Mouse (Mus musculus) midbrain, postnatal 0 days (tissue): ENCODE measurements at regions not wholly inside any gene's neighbourhood (a gene's known extent, or its start where the extent isn't known, plus 50 kb on each side); places are given as distances from the start of the nearest gene placed in this dataset.

Experiments
- ATAC-seq: fragments of 200-750 bp; cut with Nextera tagmentation; 2 replicates; pipeline ENCODE4 v1.8.0; 2017; ENCODE audit warnings: moderate number of reproducible peaks, mild to moderate bottlenecking, moderate TSS enrichment, moderate library complexity; ENCODE audit not compliant: low FRiP score
- DNase-seq: peaks from one replicate; pipeline ENCODE4 v3.0.0-alpha.2; 2015; ENCODE audit warnings: low spot score
- H3K27ac ChIP-seq: fragments of 300-500 bp; sonication (generic); 2 replicates; pipeline ENCODE4 v1.5.1; 2014; ENCODE audit warnings: low read depth, mild to moderate bottlenecking, low read length, mixed read lengths
- H3K27me3 ChIP-seq: fragments of 300-500 bp; sonication (generic); 2 replicates; pipeline ENCODE4 v1.6.1; 2014; ENCODE audit warnings: low read length, control low read depth, mixed read lengths; ENCODE audit not compliant: insufficient read depth
- H3K36me3 ChIP-seq: fragments of 300-500 bp; sonication (generic); 2 replicates; pipeline ENCODE4 v1.6.1; 2014; ENCODE audit warnings: low read length, control low read depth, mixed read lengths; ENCODE audit not compliant: insufficient read depth
- H3K4me1 ChIP-seq: fragments of 300-500 bp; sonication (generic); 2 replicates; pipeline ENCODE4 v1.6.1; 2014; ENCODE audit warnings: mild to moderate bottlenecking, control low read depth, antibody characterized with exemption, low read length, mixed read lengths; ENCODE audit not compliant: insufficient read depth
- H3K4me2 ChIP-seq: fragments of 300-500 bp; sonication (generic); 2 replicates; pipeline ENCODE4 v1.6.1; 2014; ENCODE audit warnings: low read depth, mild to moderate bottlenecking, low read length, mixed read lengths; ENCODE audit not compliant: poor library complexity, severe bottlenecking
- H3K4me3 ChIP-seq: fragments of 300-500 bp; sonication (generic); 2 replicates; pipeline ENCODE4 v1.5.1; 2014; ENCODE audit warnings: low read depth, mild to moderate bottlenecking, low read length, moderate library complexity
- H3K9ac ChIP-seq: fragments of 300-500 bp; sonication (generic); replicated peaks from 2 replicates; pipeline ENCODE4 v1.6.1; 2014; ENCODE audit warnings: mild to moderate bottlenecking, low read length, moderate library complexity, mixed read lengths; ENCODE audit not compliant: poor library complexity, severe bottlenecking
- H3K9me3 ChIP-seq: fragments of 300-500 bp; sonication (generic); 2 replicates; pipeline ENCODE4 v1.6.1; 2016; ENCODE audit warnings: low read length, control low read depth
- CTCF ChIP-seq: IDR thresholded peaks from 2 replicates; pipeline ENCODE4 v1.5.1; 2016; ENCODE audit warnings: antibody characterized with exemption, mild to moderate bottlenecking
- WGBS: fragments of 180-500 bp; shearing (Covaris S2); extraction: QIAGEN DNeasy Blood & Tissue Kit; methylation state at CpG from one replicate; pipeline ENCODE4 v1.1.7; 2014; 5-methylcytosine and 5-hydroxymethylcytosine counted together

- no peak overlapping the region for H3K4me3 ChIP-seq
- ATAC-seq (no peak), DNase-seq (no peak)
- WGBS = 64% methylated on average over 14 of the region's 14 CpGs
- no peak overlapping the region for H3K9ac ChIP-seq
- H3K4me2 ChIP-seq = no peak overlapping the region
- no peaks in the 10 kb centered on the region for H3K9me3 ChIP-seq
- H3K27me3 ChIP-seq = no peaks in the 10 kb centered on the region
- no peak for TF ChIP-seq CTCF
- H3K36me3 ChIP-seq = no peaks in the 10 kb centered on the region
- H3K27ac ChIP-seq = no peak overlapping the region
- H3K4me1 ChIP-seq = no peaks in the 10 kb centered on the region
Observed at GRCm38 (mm10) chr3:38257076-38257842, 227.4 kb downstream of the Ankrd50 start.

- Histone ChIP-seq H3K9me3 (no peaks in the 10 kb centered on the region), H3K9ac (no peak overlapping the region), H3K36me3 (no peaks in the 10 kb centered on the region), H3K27me3 (no peaks in the 10 kb centered on the region), H3K4me2 (no peak overlapping the region), H3K4me1 (no peaks in the 10 kb centered on the region), H3K4me3 (no peak overlapping the region), H3K27ac (no peak overlapping the region)
- peak; percentile 81 for DNase-seq
- 7% methylated on average over 2 of the region's 2 CpGs for WGBS
- 0 out of 2 replicates have a peak, but pooled peaks have one; percentile 64 for ATAC-seq
- peak; percentile 88 for TF ChIP-seq CTCF
Observed at GRCm38 (mm10) chr3:38255674-38256073, 229.0 kb downstream of the Ankrd50 start.

GRCm38 (mm10) chr3:38254896-38255295 is 229.7 kb downstream of the Ankrd50 start:
- H3K4me2 ChIP-seq = no peak overlapping the region
- DNase-seq (peak; percentile 85), ATAC-seq (no peak)
- no peaks in the 10 kb centered on the region for H3K36me3 ChIP-seq
- WGBS = 67% methylated on average over 2 of the region's 2 CpGs
- no peak for TF ChIP-seq CTCF
- H3K27ac ChIP-seq = no peak overlapping the region
- H3K4me1 ChIP-seq = no peaks in the 10 kb centered on the region
- H3K4me3 ChIP-seq = no peak overlapping the region
- H3K27me3 ChIP-seq = no peaks in the 10 kb centered on the region
- no peaks in the 10 kb centered on the region for H3K9me3 ChIP-seq
- H3K9ac ChIP-seq = no peak overlapping the region

GRCm38 (mm10) chr3:38251592-38251991 is 233.1 kb downstream of the Ankrd50 start:
- no peaks in the 10 kb centered on the region for H3K36me3 ChIP-seq
- ATAC-seq (no peak), DNase-seq (no peak)
- H3K27me3 ChIP-seq = no peaks in the 10 kb centered on the region
- no peak overlapping the region for H3K4me3 ChIP-seq
- no peak overlapping the region for H3K4me2 ChIP-seq
- no peak for TF ChIP-seq CTCF
- H3K27ac ChIP-seq = no peak overlapping the region
- H3K4me1 ChIP-seq = no peaks in the 10 kb centered on the region
- H3K9ac ChIP-seq = no peak overlapping the region
- WGBS = 79% methylated on average over 2 of the region's 2 CpGs
- no peaks in the 10 kb centered on the region for H3K9me3 ChIP-seq

- Histone ChIP-seq H3K4me3 (no peak overlapping the region), H3K36me3 (no peaks in the 10 kb centered on the region), H3K27ac (no peak overlapping the region), H3K27me3 (no peaks in the 10 kb centered on the region), H3K9ac (no peak overlapping the region), H3K4me1 (no peaks in the 10 kb centered on the region), H3K4me2 (no peak overlapping the region), H3K9me3 (no peaks in the 10 kb centered on the region)
- DNase-seq = no peak
- 74% methylated on average over 5 of the region's 5 CpGs for WGBS
- TF ChIP-seq CTCF = no peak
- ATAC-seq = no peak
Observed at GRCm38 (mm10) chr3:38250552-38250951, 234.1 kb downstream of the Ankrd50 start.

- 91% methylated on average over 1 of the region's 1 CpGs for WGBS
- no peak overlapping the region for H3K9ac ChIP-seq
- no peaks in the 10 kb centered on the region for H3K4me1 ChIP-seq
- no peaks in the 10 kb centered on the region for H3K36me3 ChIP-seq
- H3K27me3 ChIP-seq = no peaks in the 10 kb centered on the region
- H3K27ac ChIP-seq = no peak overlapping the region
- TF ChIP-seq CTCF = no peak
- no peaks in the 10 kb centered on the region for H3K9me3 ChIP-seq
- DNase-seq (no peak), ATAC-seq (no peak)
- no peak overlapping the region for H3K4me2 ChIP-seq
- H3K4me3 ChIP-seq = no peak overlapping the region
Observed at GRCm38 (mm10) chr3:38248941-38249340, 235.7 kb downstream of the Ankrd50 start.
